Mouse (Mus musculus): ENCODE data around the gene Dcaf7. TPM values are rescaled to one million over a fixed set of nuclear protein-coding genes. Genes with fewer than 3 reads are reported as not detected.

Dcaf7 gene
- 51.7 and 67.6 TPM in 2 replicates for total RNA-seq (2017)

GRCm38 (mm10) chr11:106036548-106037417, at the start of gene Dcaf7:
TSS of gene Dcaf7 (plus strand) at chr11:106036872.
- peak; percentile 97 to 98 for ATAC-seq (replicated peaks in 1 of 2; ENCODE audit: insufficient read depth in 1 of 2, low FRiP score in 2 of 2, low TSS enrichment in 1 of 2, low read depth in 1 of 2, poor library complexity in 2 of 2, severe bottlenecking in 2 of 2)

GRCm38 (mm10) chr11:105987446-105987845, 49.2 kb upstream of the Dcaf7 start:
- no peak for ATAC-seq (replicated peaks in 1 of 2; ENCODE audit: insufficient read depth in 1 of 2, low FRiP score in 2 of 2, low TSS enrichment in 1 of 2, low read depth in 1 of 2, poor library complexity in 2 of 2, severe bottlenecking in 2 of 2)

GRCm38 (mm10) chr11:105989446-105989845, 47.2 kb upstream of the Dcaf7 start:
- no peak for ATAC-seq (replicated peaks in 1 of 2; ENCODE audit: insufficient read depth in 1 of 2, low FRiP score in 2 of 2, low TSS enrichment in 1 of 2, low read depth in 1 of 2, poor library complexity in 2 of 2, severe bottlenecking in 2 of 2)

- ATAC-seq (replicated peaks in 1 of 2; ENCODE audit: insufficient read depth in 1 of 2, low FRiP score in 2 of 2, low TSS enrichment in 1 of 2, low read depth in 1 of 2, poor library complexity in 2 of 2, severe bottlenecking in 2 of 2): no peak
Observed at GRCm38 (mm10) chr11:105990231-105990630, 46.4 kb upstream of the Dcaf7 start.

- ATAC-seq (replicated peaks in 1 of 2; ENCODE audit: insufficient read depth in 1 of 2, low FRiP score in 2 of 2, low TSS enrichment in 1 of 2, low read depth in 1 of 2, poor library complexity in 2 of 2, severe bottlenecking in 2 of 2): no peak
Observed at GRCm38 (mm10) chr11:105994375-105994774, 42.3 kb upstream of the Dcaf7 start, which contains the start of gene Ace3. TSS of gene Ace3 (plus strand) at chr11:105994675.

- ATAC-seq (replicated peaks in 1 of 2; ENCODE audit: insufficient read depth in 1 of 2, low FRiP score in 2 of 2, low TSS enrichment in 1 of 2, low read depth in 1 of 2, poor library complexity in 2 of 2, severe bottlenecking in 2 of 2): no peak
Observed at GRCm38 (mm10) chr11:106000062-106000461, 36.6 kb upstream of the Dcaf7 start.

DNA sequence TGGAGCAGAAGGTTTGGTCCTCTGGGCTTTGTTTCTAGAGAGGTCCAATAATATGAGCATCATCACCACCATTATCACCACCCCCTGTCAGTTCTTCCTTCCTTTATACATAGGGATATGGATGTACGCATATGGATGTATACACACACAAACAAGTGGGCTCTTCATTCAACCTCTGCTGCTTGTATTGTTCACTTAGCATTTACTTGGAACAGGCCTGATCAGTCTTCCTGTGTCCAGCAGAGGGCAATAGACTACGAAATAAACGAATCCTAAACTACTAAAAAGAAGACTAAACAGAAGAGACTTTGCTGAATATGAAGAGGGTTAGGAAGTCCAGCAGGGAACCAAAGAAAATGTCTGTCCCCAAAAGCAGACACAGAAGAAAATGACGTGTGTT, 35.0 kb upstream of the Dcaf7 start:
- ATAC-seq (replicated peaks in 1 of 2; ENCODE audit: insufficient read depth in 1 of 2, low FRiP score in 2 of 2, low TSS enrichment in 1 of 2, low read depth in 1 of 2, poor library complexity in 2 of 2, severe bottlenecking in 2 of 2): peak in 1 of 2 experiments; percentile 57; a peak in 2 of 4 replicates

DNA sequence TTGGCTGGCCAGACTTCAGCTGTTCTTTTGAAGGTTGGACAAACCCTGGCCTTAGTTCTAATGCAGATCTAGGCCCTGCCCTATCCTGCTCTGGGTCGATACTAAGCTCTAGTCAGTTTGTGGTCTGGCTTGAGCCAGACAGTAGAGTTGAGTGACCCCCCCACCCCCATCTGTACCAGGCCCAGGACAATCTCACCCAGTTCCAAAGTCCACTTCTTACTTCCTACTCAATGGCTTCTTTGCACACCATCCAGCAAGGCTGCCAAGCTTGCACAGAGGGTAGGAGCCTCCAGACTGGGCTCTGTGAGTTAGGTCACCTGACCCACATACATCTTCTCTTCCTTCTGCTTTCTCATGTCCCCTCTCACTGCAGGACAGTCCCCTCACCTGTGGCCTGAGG, 32.1 kb upstream of the Dcaf7 start:
- no peak for ATAC-seq (replicated peaks in 1 of 2; ENCODE audit: insufficient read depth in 1 of 2, low FRiP score in 2 of 2, low TSS enrichment in 1 of 2, low read depth in 1 of 2, poor library complexity in 2 of 2, severe bottlenecking in 2 of 2)

DNA sequence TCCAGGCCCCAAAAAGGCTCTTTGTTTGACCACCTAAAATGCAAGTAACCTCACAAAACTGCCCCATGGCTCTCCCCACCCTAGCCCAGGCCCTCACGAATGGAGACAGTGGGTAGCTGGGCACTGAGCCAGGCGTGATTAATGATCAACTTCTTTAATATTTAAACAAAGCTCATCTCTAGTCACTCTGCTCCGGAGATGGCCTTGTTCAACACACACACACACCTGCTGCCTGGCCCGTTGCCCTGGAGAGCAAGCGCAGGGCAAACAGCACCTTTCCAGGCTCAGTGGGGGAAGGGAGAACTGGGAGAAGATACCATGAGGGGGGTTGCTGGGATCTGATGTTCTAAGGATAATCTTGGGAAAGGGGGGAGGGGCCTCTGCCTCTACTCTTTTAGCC, 30.7 kb upstream of the Dcaf7 start:
- ATAC-seq (replicated peaks in 1 of 2; ENCODE audit: insufficient read depth in 1 of 2, low FRiP score in 2 of 2, low TSS enrichment in 1 of 2, low read depth in 1 of 2, poor library complexity in 2 of 2, severe bottlenecking in 2 of 2): no peak

DNA sequence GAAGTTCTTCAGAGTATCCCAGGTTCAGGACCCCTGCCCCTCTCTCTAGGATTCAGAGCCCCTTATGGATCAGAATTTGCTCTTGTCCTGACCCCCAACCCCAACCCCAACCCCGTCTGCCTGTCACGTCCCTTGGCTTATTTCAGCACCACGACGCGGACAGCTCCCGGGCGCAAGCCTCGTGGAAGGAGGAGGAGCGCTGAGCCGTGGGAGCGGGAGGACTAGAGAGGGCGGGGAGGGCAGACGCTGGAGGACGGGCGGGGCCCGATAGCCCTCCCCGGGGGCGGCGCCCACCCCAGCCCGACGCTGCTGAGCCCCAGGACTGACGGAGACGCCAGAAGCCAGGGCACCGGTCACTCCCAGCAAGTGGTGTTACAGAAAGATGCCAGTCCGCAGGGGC, 28.9 kb upstream of the Dcaf7 start, which contains the start of gene Kcnh6:
Gene Kcnh6, plus strand, starts transcription at position 304 of the 400 bp plus-strand sequence.
- ATAC-seq (replicated peaks in 1 of 2; ENCODE audit: insufficient read depth in 1 of 2, low FRiP score in 2 of 2, low TSS enrichment in 1 of 2, low read depth in 1 of 2, poor library complexity in 2 of 2, severe bottlenecking in 2 of 2): peak; percentile 59 to 77

GRCm38 (mm10) chr11:106012711-106013110, 24.0 kb upstream of the Dcaf7 start:
- no peak for ATAC-seq (replicated peaks in 1 of 2; ENCODE audit: insufficient read depth in 1 of 2, low FRiP score in 2 of 2, low TSS enrichment in 1 of 2, low read depth in 1 of 2, poor library complexity in 2 of 2, severe bottlenecking in 2 of 2)

GRCm38 (mm10) chr11:106013556-106014225, 23.0 kb upstream of the Dcaf7 start:
- no peak for ATAC-seq (replicated peaks in 1 of 2; ENCODE audit: insufficient read depth in 1 of 2, low FRiP score in 2 of 2, low TSS enrichment in 1 of 2, low read depth in 1 of 2, poor library complexity in 2 of 2, severe bottlenecking in 2 of 2)

DNA sequence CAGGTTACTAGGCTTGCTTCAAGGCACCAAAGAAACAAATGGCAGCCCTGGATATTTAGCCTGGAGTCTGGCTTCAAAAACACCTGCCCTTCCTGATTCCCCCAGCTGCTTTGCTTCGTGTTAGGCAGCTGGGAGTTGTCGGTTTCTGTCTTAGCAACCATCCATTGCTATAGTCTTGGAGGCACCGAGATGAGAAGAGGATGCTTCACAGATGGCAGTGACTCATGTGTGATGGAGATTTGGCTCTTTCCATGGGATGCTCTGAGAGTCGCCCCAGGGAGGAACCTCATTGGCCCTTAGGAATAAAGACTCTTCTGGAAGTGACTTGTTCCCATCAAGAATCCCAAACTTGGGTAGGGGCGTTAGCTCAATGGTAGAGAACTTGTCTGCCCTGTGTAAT, 20.2 kb upstream of the Dcaf7 start:
- ATAC-seq (replicated peaks in 1 of 2; ENCODE audit: insufficient read depth in 1 of 2, low FRiP score in 2 of 2, low TSS enrichment in 1 of 2, low read depth in 1 of 2, poor library complexity in 2 of 2, severe bottlenecking in 2 of 2): no peak

GRCm38 (mm10) chr11:106020051-106020763, 16.5 kb upstream of the Dcaf7 start:
- peak; percentile 18 to 32; a peak in 1 of 4 replicates for ATAC-seq (replicated peaks in 1 of 2; ENCODE audit: insufficient read depth in 1 of 2, low FRiP score in 2 of 2, low TSS enrichment in 1 of 2, low read depth in 1 of 2, poor library complexity in 2 of 2, severe bottlenecking in 2 of 2)

DNA sequence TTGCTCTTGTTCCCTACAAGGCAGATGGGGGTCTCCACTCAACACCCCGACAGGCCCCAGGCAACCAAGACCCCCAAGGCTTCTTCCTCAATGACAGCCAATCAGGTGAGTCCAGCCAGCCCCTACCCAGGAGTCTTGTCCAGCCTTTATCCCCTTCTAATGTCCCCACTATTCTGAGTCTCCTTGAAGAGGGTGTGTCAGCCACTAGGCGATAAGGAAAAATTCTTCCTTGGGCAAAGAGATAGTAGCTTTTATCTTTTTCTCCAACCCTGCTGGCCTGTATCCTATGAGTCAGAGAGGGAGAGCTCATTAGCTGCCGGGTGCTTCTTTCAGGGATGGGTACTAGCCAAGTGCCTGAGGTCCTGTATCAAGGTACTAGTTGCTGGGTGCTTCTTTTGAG, 10.9 kb upstream of the Dcaf7 start:
- ATAC-seq (replicated peaks in 1 of 2; ENCODE audit: insufficient read depth in 1 of 2, low FRiP score in 2 of 2, low TSS enrichment in 1 of 2, low read depth in 1 of 2, poor library complexity in 2 of 2, severe bottlenecking in 2 of 2): no peak

DNA sequence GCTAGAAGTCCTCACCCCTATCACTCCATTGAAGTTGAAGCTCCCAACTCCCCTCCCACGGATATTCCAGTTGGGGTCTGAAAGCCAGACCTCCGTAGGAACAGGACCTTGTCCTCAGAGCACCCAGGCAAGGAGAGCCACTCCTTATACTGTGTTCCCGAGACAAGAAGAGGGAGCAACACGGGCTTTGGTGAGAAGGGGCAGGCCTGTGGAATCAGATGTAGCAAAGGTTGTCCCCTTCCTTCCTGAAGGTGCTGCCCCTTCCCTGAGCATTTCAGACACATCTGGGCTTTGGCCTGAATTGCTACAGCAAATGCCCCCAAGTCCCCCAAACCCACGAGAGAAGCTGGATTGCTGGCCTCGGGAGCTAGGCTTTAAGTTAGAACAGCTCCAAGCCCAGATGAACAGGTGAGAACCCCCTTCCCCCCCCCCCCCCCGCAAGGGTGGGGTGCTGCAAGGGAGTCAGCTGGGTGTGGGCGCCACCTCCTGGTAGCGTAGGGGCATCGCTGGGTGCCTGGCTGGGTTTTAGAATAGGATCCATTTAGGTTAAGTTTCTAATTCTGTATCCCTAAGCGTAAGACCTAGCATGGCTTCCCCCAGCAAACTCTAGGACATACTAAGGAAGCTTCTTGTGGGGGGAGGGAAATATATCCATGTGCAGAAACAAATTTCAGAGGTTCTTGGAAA, 10.1 kb upstream of the Dcaf7 start:
- peak; percentile 62 to 75 for ATAC-seq (replicated peaks in 1 of 2; ENCODE audit: insufficient read depth in 1 of 2, low FRiP score in 2 of 2, low TSS enrichment in 1 of 2, low read depth in 1 of 2, poor library complexity in 2 of 2, severe bottlenecking in 2 of 2)

GRCm38 (mm10) chr11:106027607-106028006, 9.1 kb upstream of the Dcaf7 start:
- ATAC-seq (replicated peaks in 1 of 2; ENCODE audit: insufficient read depth in 1 of 2, low FRiP score in 2 of 2, low TSS enrichment in 1 of 2, low read depth in 1 of 2, poor library complexity in 2 of 2, severe bottlenecking in 2 of 2): peak in 1 of 2 experiments; percentile 12; a peak in 1 of 4 replicates

Measured in hematopoietic stem cell, adult 5-6 weeks (primary cell).